Mouse (Mus musculus) ES-E14 (cell line): Measurements from ENCODE around the gene Nav1.

Experiments used
- HCFC1 ChIP-seq: IDR thresholded peaks from 2 replicates; pipeline ENCODE4 v1.6.1; 2012; ENCODE audit warnings: low read length, inconsistent platforms, borderline replicate concordance; ENCODE audit not compliant: insufficient read depth
- ZC3H11A ChIP-seq: IDR thresholded peaks from 2 replicates; pipeline ENCODE4 v1.6.1; 2012; ENCODE audit warnings: low read depth, mild to moderate bottlenecking, inconsistent platforms, low read length, borderline replicate concordance
- ZNF384 ChIP-seq: IDR thresholded peaks from 2 replicates; pipeline ENCODE4 v1.6.1; 2012; ENCODE audit warnings: low read depth, low read length, inconsistent platforms

DNA sequence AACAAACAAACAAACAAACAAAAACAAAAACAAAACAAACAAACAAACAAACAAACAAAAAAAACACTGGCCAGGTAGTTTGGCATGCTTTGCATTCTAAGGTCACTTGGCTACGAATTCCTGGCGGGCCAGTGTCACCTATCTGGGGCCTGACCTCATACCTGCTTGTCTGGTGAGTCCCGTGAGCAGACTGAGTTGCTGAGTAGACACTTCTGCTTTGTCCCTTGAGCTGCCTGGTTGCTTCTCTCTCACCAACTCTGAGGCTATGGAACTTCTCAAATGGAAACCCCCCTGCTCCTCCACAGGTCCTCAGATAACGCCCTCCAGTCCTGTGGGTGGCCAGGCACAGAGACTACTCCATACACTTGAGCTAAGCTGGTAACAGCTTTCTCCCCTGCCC, 93.0 kb downstream of the Nav1 start:
- TF ChIP-seq ZNF384 = no peak
- TF ChIP-seq ZC3H11A = no peak
- no peak for TF ChIP-seq HCFC1
